Mouse (Mus musculus) cerebellum, adult 11 months (tissue): ENCODE results near the gene Rbmxl2.

Experiments used
- DNase-seq: peaks from one replicate; pipeline ENCODE4 v3.0.0; 2022

The Rbmxl2 gene

GRCm38 (mm10) chr7:107209204-107209860 is at the start of gene Rbmxl2:
Gene Rbmxl2, plus strand, starts transcription at chr7:107209445.
- no peak for DNase-seq

- no peak for DNase-seq
Observed at GRCm38 (mm10) chr7:107166690-107167089, 42.6 kb upstream of the Rbmxl2 start, which contains the start of gene Nlrp14. Gene Nlrp14, plus strand, starts transcription at chr7:107166990.

GRCm38 (mm10) chr7:107180406-107180805 is 28.8 kb upstream of the Rbmxl2 start:
- no peak for DNase-seq

- no peak for DNase-seq
Observed at GRCm38 (mm10) chr7:107201817-107202216, 7.4 kb upstream of the Rbmxl2 start.

GRCm38 (mm10) chr7:107207843-107208242 is 1.4 kb upstream of the Rbmxl2 start:
- DNase-seq, result no peak

- no peak for DNase-seq
Observed at GRCm38 (mm10) chr7:107210126-107210576, 906 bp downstream of the Rbmxl2 start.

- peak; percentile 28 for DNase-seq
Observed at GRCm38 (mm10) chr7:107215723-107216122, 6.5 kb downstream of the Rbmxl2 start.

- DNase-seq, result no peak
Observed at GRCm38 (mm10) chr7:107216845-107217244, 7.6 kb downstream of the Rbmxl2 start.

- DNase-seq, result no peak
Observed at GRCm38 (mm10) chr7:107236854-107237253, 27.6 kb downstream of the Rbmxl2 start.

GRCm38 (mm10) chr7:107237498-107237897 is 28.3 kb downstream of the Rbmxl2 start:
- DNase-seq, result no peak

GRCm38 (mm10) chr7:107241371-107241883 is 32.2 kb downstream of the Rbmxl2 start:
- no peak for DNase-seq

- no peak for DNase-seq
Observed at GRCm38 (mm10) chr7:107250211-107250985, 41.2 kb downstream of the Rbmxl2 start.

- DNase-seq, result no peak
Observed at GRCm38 (mm10) chr7:107253355-107253754, 44.1 kb downstream of the Rbmxl2 start.

GRCm38 (mm10) chr7:107259936-107260335 is 50.7 kb downstream of the Rbmxl2 start:
- DNase-seq, result no peak
